ENCODE assay signal across 11 mouse cellular contexts in the genomic region with DNA sequence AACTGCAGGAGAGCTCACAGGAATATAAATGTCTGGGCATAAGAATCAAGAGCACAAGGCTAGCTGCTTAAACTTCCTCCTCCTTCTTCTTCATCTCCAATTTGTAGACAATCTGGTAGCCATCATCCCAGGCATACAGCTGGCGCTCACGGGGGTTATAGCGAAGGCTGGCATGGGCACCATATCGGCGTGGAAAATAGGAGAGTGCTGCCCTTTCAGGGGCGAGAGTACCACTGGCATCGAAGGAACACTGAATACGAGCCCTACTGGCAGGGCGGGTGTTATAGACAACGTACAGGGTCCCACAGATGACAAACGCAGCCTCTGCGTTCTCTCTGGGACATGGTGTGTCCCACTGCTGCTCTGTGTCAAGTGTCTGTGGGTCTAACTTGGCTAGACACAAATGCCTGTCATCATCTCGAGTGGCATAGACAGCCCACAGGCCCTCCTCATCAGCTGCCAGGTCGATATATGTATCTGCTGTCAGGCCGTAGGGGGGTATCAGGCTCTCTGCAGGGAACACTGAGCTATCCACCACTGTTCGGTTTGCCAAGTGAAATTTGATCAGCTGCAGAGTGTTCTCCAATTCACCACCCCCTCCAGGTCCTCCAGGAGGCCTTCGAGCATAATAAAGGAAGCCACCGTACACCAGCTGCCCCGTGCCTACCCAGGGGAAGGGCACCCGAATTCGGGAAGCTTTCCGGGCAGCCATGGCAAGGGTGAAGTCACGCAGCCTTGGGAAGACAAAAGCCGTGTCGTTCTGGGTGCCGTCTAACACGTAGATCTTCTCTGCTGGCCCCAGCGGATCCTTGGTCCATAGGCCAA. TPM values are rescaled to one million over a fixed set of nuclear protein-coding genes. Genes with fewer than 3 reads are reported as not detected.
DNase-seq lines count a peak whose midpoint lies in the region; ATAC-seq and TF ChIP-seq lines count a peak whose summit lies in the region.
"Had no signal": no experiment of that assay in that cellular context is flagged by ENCODE, and none has a peak within 500 bp of the region (broad histone marks: within the 10 kb centered on the region; RNA-seq: fewer than 3 reads in every experiment).

No protein-coding gene starts in this region.

- no peak for TF ChIP-seq EP300 in heart, postnatal 0 days (IDR thresholded peaks at IDR 0.05; ENCODE audit: low read depth)

- TF ChIP-seq CTCF in heart, postnatal 0 days (IDR thresholded peaks at IDR 0.05; ENCODE audit: low read depth): no peak

- no peaks in the 10 kb centered on the region for H3K27me3 ChIP-seq in kidney, embryonic 15.5 days
- H3K27me3 ChIP-seq in embryonic facial prominence, embryonic 11.5 days (ENCODE audit: control insufficient read depth, insufficient read depth, low read length): no peaks in the 10 kb centered on the region
- no peaks in the 10 kb centered on the region for H3K27me3 ChIP-seq in heart, postnatal 0 days (ENCODE audit: control insufficient read depth, insufficient read depth, low read length)
- no peaks in the 10 kb centered on the region for H3K27me3 ChIP-seq in neural tube, embryonic 11.5 days (ENCODE audit: control insufficient read depth, insufficient read depth, low read length)

- no peak for ATAC-seq in kidney, embryonic 15.5 days (replicated peaks; ENCODE audit: low FRiP score)
- ATAC-seq in embryonic facial prominence, embryonic 11.5 days (replicated peaks; ENCODE audit: insufficient number of reproducible peaks, low FRiP score, low TSS enrichment, low read depth): no peak
- peak; percentile 22; the same call in 1 of the 2 replicates for ATAC-seq in heart, postnatal 0 days (ENCODE audit: insufficient read depth, low read depth)
- ATAC-seq in neural tube, embryonic 11.5 days (ENCODE audit: insufficient read depth, low FRiP score, low TSS enrichment): no peak
- ATAC-seq in cerebellum, adult (ENCODE audit: insufficient number of reproducible peaks, low FRiP score, low TSS enrichment): no peak

- H3K4me2 ChIP-seq in kidney, embryonic 15.5 days: peak overlapping the region; percentile 59
- H3K4me2 ChIP-seq in embryonic facial prominence, embryonic 11.5 days (ENCODE audit: low read depth, low read length): peak overlapping the region; percentile 42
- H3K4me2 ChIP-seq in heart, postnatal 0 days (ENCODE audit: low read depth, low read length): peak overlapping the region; percentile 62
- no peak overlapping the region; the same call in none of the 2 replicates for H3K4me2 ChIP-seq in neural tube, embryonic 11.5 days (ENCODE audit: low read depth)

- DNase-seq in kidney, postnatal 25 days: no peak
- no peak for DNase-seq in embryonic facial prominence, embryonic 11.5 days (ENCODE audit: low spot score)
- peak; percentile 29 for DNase-seq in heart, postnatal 0 days (ENCODE audit: low spot score)
- DNase-seq in neural tube, embryonic 11.5 days (ENCODE audit: low spot score): no peak
- DNase-seq in layer of hippocampus, postnatal 14 days (ENCODE audit: low spot score in 2 of 2): no peak
- DNase-seq: kidney, adult 8-10 months; retina, postnatal 1 day; thymus, postnatal 25 days had no signal

- H3K4me1 ChIP-seq in kidney, embryonic 15.5 days: peaks cover 60% of the 10 kb centered on the region
- H3K4me1 ChIP-seq in embryonic facial prominence, embryonic 11.5 days (ENCODE audit: control insufficient read depth, insufficient read depth, low read length): peaks cover 24% of the 10 kb centered on the region
- peaks cover 31% of the 10 kb centered on the region for H3K4me1 ChIP-seq in heart, postnatal 0 days (ENCODE audit: control insufficient read depth, insufficient read depth)
- H3K4me1 ChIP-seq in neural tube, embryonic 11.5 days (ENCODE audit: control insufficient read depth, insufficient read depth, low read length): peaks cover 43% of the 10 kb centered on the region

- H3K36me3 ChIP-seq in kidney, embryonic 15.5 days: no peaks in the 10 kb centered on the region
- no peaks in the 10 kb centered on the region for H3K36me3 ChIP-seq in embryonic facial prominence, embryonic 11.5 days (replicated peaks; ENCODE audit: control insufficient read depth, insufficient read depth, low read depth, low read length)
- 0 out of 2 replicates have a peak, but pooled peaks cover 3% of the 10 kb centered on the region for H3K36me3 ChIP-seq in heart, postnatal 0 days (replicated peaks; ENCODE audit: control insufficient read depth, insufficient read depth, low read length)
- no peaks in the 10 kb centered on the region; the same call in 1 of the 2 replicates for H3K36me3 ChIP-seq in neural tube, embryonic 11.5 days (ENCODE audit: control insufficient read depth, insufficient read depth, low read length)

- WGBS in kidney, embryonic 15.5 days: 56% methylated on average over 28 of the region's 28 CpGs
- WGBS in embryonic facial prominence, embryonic 11.5 days: 66% methylated on average over 28 of the region's 28 CpGs
- WGBS in heart, postnatal 0 days: 47% methylated on average over 28 of the region's 28 CpGs
- WGBS in neural tube, embryonic 11.5 days: 67% methylated on average over 28 of the region's 28 CpGs

- H3K9me3 ChIP-seq in kidney, embryonic 15.5 days (replicated peaks): no peaks in the 10 kb centered on the region
- H3K9me3 ChIP-seq in embryonic facial prominence, embryonic 11.5 days (replicated peaks; ENCODE audit: control insufficient read depth, low read length): no peaks in the 10 kb centered on the region
- no peaks in the 10 kb centered on the region for H3K9me3 ChIP-seq in heart, postnatal 0 days (replicated peaks; ENCODE audit: control insufficient read depth, low read length)
- H3K9me3 ChIP-seq in neural tube, embryonic 11.5 days (ENCODE audit: control insufficient read depth, low read length): no peaks in the 10 kb centered on the region

- peak overlapping the region; percentile 93 for H3K27ac ChIP-seq in kidney, embryonic 15.5 days
- peak overlapping the region; percentile 43 for H3K27ac ChIP-seq in embryonic facial prominence, embryonic 11.5 days (replicated peaks; ENCODE audit: low read depth, low read length)
- peak overlapping the region; percentile 75 for H3K27ac ChIP-seq in heart, postnatal 0 days (ENCODE audit: low read depth)
- peak overlapping the region; percentile 76 for H3K27ac ChIP-seq in neural tube, embryonic 11.5 days (ENCODE audit: low read depth, low read length)

- peak overlapping the region; percentile 40; the same call in 1 of the 2 replicates for H3K9ac ChIP-seq in kidney, embryonic 15.5 days
- no peak overlapping the region for H3K9ac ChIP-seq in embryonic facial prominence, embryonic 11.5 days (replicated peaks; ENCODE audit: low read length)
- H3K9ac ChIP-seq in heart, postnatal 0 days (replicated peaks; ENCODE audit: low read depth, low read length): no peak overlapping the region
- H3K9ac ChIP-seq in neural tube, embryonic 11.5 days (ENCODE audit: low read length): no peak overlapping the region

- H3K4me3 ChIP-seq in kidney, embryonic 15.5 days (replicated peaks): peak overlapping the region; percentile 42
- peak overlapping the region; percentile 9 for H3K4me3 ChIP-seq in embryonic facial prominence, embryonic 11.5 days (ENCODE audit: low read depth, low read length)
- H3K4me3 ChIP-seq in heart, postnatal 0 days (ENCODE audit: low read depth, low read length): no peak overlapping the region
- H3K4me3 ChIP-seq in neural tube, embryonic 11.5 days (ENCODE audit: low read depth, low read length): no peak overlapping the region
- H3K4me3 ChIP-seq: erythroblast, embryonic 14.5 days had no signal

RNA-seq across cellular contexts. Expression of a gene that starts 1.8 kb away (rescaled TPM):
- 53.2 and 59.6 TPM in 2 replicates for polyA plus RNA-seq in kidney, embryonic 15.5 days (2015; fragmentation: Nextera tagmentation; extraction: Ambion mirVana)
- 25.2 and 26.1 TPM in 2 replicates for polyA plus RNA-seq in embryonic facial prominence, embryonic 11.5 days (2014; fragmentation: Nextera tagmentation; extraction: Ambion mirVana)
- total RNA-seq in heart, postnatal 0 days (2014; rRNA removed; ENCODE audit: low replicate concordance): 14.0 and 20.5 TPM in 2 replicates
- polyA plus RNA-seq in heart, postnatal 0 days (2015; fragmentation: Nextera tagmentation; extraction: Ambion mirVana): 10.6 and 11.4 TPM in 2 replicates
- 18.0 and 19.0 TPM in 2 replicates for polyA plus RNA-seq in neural tube, embryonic 11.5 days (2014; fragmentation: Nextera tagmentation; extraction: Ambion mirVana)
- 10 to 100 TPM; 11.1 to 12.6 TPM for total RNA-seq in layer of hippocampus, postnatal 14 days (2021)

RNA-seq across cellular contexts. Expression of a gene that starts 3.2 kb away (rescaled TPM):
- not detected in 2 replicates for polyA plus RNA-seq in kidney, embryonic 15.5 days (2015; fragmentation: Nextera tagmentation; extraction: Ambion mirVana)
- polyA plus RNA-seq in embryonic facial prominence, embryonic 11.5 days (2014; fragmentation: Nextera tagmentation; extraction: Ambion mirVana): not detected in 2 replicates
- not detected in 2 replicates for total RNA-seq in heart, postnatal 0 days (2014; rRNA removed; ENCODE audit: low replicate concordance)
- not detected in 2 replicates for polyA plus RNA-seq in heart, postnatal 0 days (2015; fragmentation: Nextera tagmentation; extraction: Ambion mirVana)
- not detected in 2 replicates for polyA plus RNA-seq in neural tube, embryonic 11.5 days (2014; fragmentation: Nextera tagmentation; extraction: Ambion mirVana)
- not detected for total RNA-seq in layer of hippocampus, postnatal 14 days (2021)
- polyA plus RNA-seq: erythroblast, embryonic 14.5 days had no signal

RNA-seq across cellular contexts. Expression of a gene that starts 55.4 kb away (rescaled TPM):
- 10.6 and 11.0 TPM in 2 replicates for polyA plus RNA-seq in kidney, embryonic 15.5 days (2015; fragmentation: Nextera tagmentation; extraction: Ambion mirVana)
- 13.8 TPM in 2 replicates for polyA plus RNA-seq in embryonic facial prominence, embryonic 11.5 days (2014; fragmentation: Nextera tagmentation; extraction: Ambion mirVana)
- 56.9 and 61.1 TPM in 2 replicates for total RNA-seq in heart, postnatal 0 days (2014; rRNA removed; ENCODE audit: low replicate concordance)
- polyA plus RNA-seq in heart, postnatal 0 days (2015; fragmentation: Nextera tagmentation; extraction: Ambion mirVana): 6.1 and 7.0 TPM in 2 replicates
- polyA plus RNA-seq in neural tube, embryonic 11.5 days (2014; fragmentation: Nextera tagmentation; extraction: Ambion mirVana): 15.4 and 16.0 TPM in 2 replicates
- 10 to 100 TPM; 91.2 to 91.3 TPM for total RNA-seq in layer of hippocampus, postnatal 14 days (2021)

Comparison
In these comparisons a context has a peak if more than half of its experiments do, and no peak if none do; other contexts are left out.
1. H3K27ac ChIP-seq: peak in every context shown above with its lines; median percentile 93 in kidney, embryonic 15.5 days; 76 in neural tube, embryonic 11.5 days; 75 in heart, postnatal 0 days; 43 in embryonic facial prominence, embryonic 11.5 days.
2. H3K4me3 ChIP-seq: peak in kidney, embryonic 15.5 days (single experiment) and embryonic facial prominence, embryonic 11.5 days (single experiment); none in heart, postnatal 0 days (single experiment) and neural tube, embryonic 11.5 days (single experiment).